Mouse (Mus musculus) liver, postnatal 0 days (tissue): ENCODE measurements around the gene Vmn2r46.
"Not testable (repeated sequence)": the region's sequence is repeated elsewhere in the genome, so short reads cannot be mapped to it uniquely, and the experiment has no call there.

Experiments
- CTCF ChIP-seq: sonication (generic); IDR thresholded peaks from 2 replicates; pipeline ENCODE4 v1.5.1; 2016; ENCODE audit warnings: antibody characterized with exemption, low read depth
- EP300 ChIP-seq: IDR thresholded peaks from 2 replicates; pipeline ENCODE4 v1.6.1; 2016; ENCODE audit warnings: antibody characterized with exemption, low read depth, mild to moderate bottlenecking

- TF ChIP-seq EP300, CTCF: not testable (repeated sequence)
Observed at GRCm38 (mm10) chr7:9770471-9770870, at the start of gene Vmn2r46.
